Mouse (Mus musculus): ENCODE measurements around the gene Cenpm. TPM values are rescaled to one million over a fixed set of nuclear protein-coding genes. Genes with fewer than 3 reads are reported as not detected.

The Cenpm gene
- polyA plus RNA-seq, 1 experiment from 2014 or later = 45.5 TPM

GRCm38 (mm10) chr15:82210801-82211200 is 33.7 kb downstream of the Cenpm start:
- peaks cover 95% of the 10 kb centered on the region for H3K27me3 ChIP-seq (replicated peaks)
- H3K4me3 ChIP-seq = no peak overlapping the region

GRCm38 (mm10) chr15:82209295-82210050 is 35.1 kb downstream of the Cenpm start:
- Histone ChIP-seq H3K27ac (no peak overlapping the region), H3K9ac (no peak overlapping the region), H3K9me3 (no peaks in the 10 kb centered on the region), H3K36me3 (peaks cover 21% of the 10 kb centered on the region), H3K4me3 (no peak overlapping the region), H3K4me1 (peaks cover 36% of the 10 kb centered on the region), H3K27me3 (replicated peaks) (peaks cover 92% of the 10 kb centered on the region), H3K4me2 (replicated peaks) (no peak overlapping the region)
- ATAC-seq (ENCODE audit: low FRiP score, low read depth) = no peak
- 79% methylated on average over 13 of the region's 13 CpGs for WGBS

More at GRCm38 (mm10) chr15:82210801-82211200, 33.7 kb downstream of the Cenpm start:
- Histone ChIP-seq H3K36me3 (peaks cover 8% of the 10 kb centered on the region), H3K4me2 (replicated peaks) (no peak overlapping the region), H3K4me1 (peaks cover 36% of the 10 kb centered on the region), H3K9ac (no peak overlapping the region), H3K9me3 (no peaks in the 10 kb centered on the region), H3K27ac (no peak overlapping the region)
- ATAC-seq (ENCODE audit: low FRiP score, low read depth) = no peak
- WGBS = 35% methylated on average over 1 of the region's 1 CpGs

- Histone ChIP-seq H3K9ac (no peak overlapping the region), H3K4me3 (no peak overlapping the region), H3K9me3 (no peaks in the 10 kb centered on the region), H3K36me3 (peaks cover 33% of the 10 kb centered on the region), H3K27ac (no peak overlapping the region), H3K4me1 (peaks cover 36% of the 10 kb centered on the region), H3K27me3 (replicated peaks) (peaks cover 82% of the 10 kb centered on the region), H3K4me2 (replicated peaks) (no peak overlapping the region)
- ATAC-seq (ENCODE audit: low FRiP score, low read depth) = no peak
- 83% methylated on average over 8 of the region's 8 CpGs for WGBS
Observed at GRCm38 (mm10) chr15:82208307-82208706, 36.2 kb downstream of the Cenpm start.

GRCm38 (mm10) chr15:82207504-82208219 is 36.9 kb downstream of the Cenpm start:
- Histone ChIP-seq H3K27me3 (replicated peaks) (peaks cover 76% of the 10 kb centered on the region), H3K27ac (no peak overlapping the region), H3K4me2 (replicated peaks) (peak overlapping the region; percentile 23), H3K9me3 (no peaks in the 10 kb centered on the region), H3K9ac (no peak overlapping the region), H3K4me1 (peaks cover 33% of the 10 kb centered on the region), H3K36me3 (peaks cover 39% of the 10 kb centered on the region), H3K4me3 (no peak overlapping the region)
- WGBS = 18% methylated on average over 30 of the region's 30 CpGs
- no peak for ATAC-seq (ENCODE audit: low FRiP score, low read depth)

- 11% methylated on average over 34 of the region's 34 CpGs for WGBS
- H3K27me3 ChIP-seq (replicated peaks) = peaks cover 70% of the 10 kb centered on the region
- no peak overlapping the region for H3K9ac ChIP-seq
- no peaks in the 10 kb centered on the region for H3K9me3 ChIP-seq
- H3K4me2 ChIP-seq (replicated peaks) = peak overlapping the region; percentile 23
- peaks cover 45% of the 10 kb centered on the region for H3K36me3 ChIP-seq
- no peak overlapping the region for H3K4me3 ChIP-seq
- no peak overlapping the region for H3K27ac ChIP-seq
- ATAC-seq (ENCODE audit: low FRiP score, low read depth) = no peak
- peaks cover 27% of the 10 kb centered on the region for H3K4me1 ChIP-seq
Observed at GRCm38 (mm10) chr15:82207105-82207459, 37.5 kb downstream of the Cenpm start.

- Histone ChIP-seq H3K4me2 (replicated peaks) (peak overlapping the region; percentile 23; the same call in 1 of the 2 replicates), H3K9ac (no peak overlapping the region), H3K4me1 (peaks cover 22% of the 10 kb centered on the region), H3K36me3 (peaks cover 50% of the 10 kb centered on the region), H3K27ac (no peak overlapping the region), H3K4me3 (no peak overlapping the region), H3K9me3 (no peaks in the 10 kb centered on the region), H3K27me3 (replicated peaks) (peaks cover 64% of the 10 kb centered on the region)
- ATAC-seq (ENCODE audit: low FRiP score, low read depth) = peak; percentile 38; the same call in 1 of the 2 replicates
- WGBS = 61% methylated on average over 9 of the region's 9 CpGs
Observed at GRCm38 (mm10) chr15:82206365-82207104, 38.0 kb downstream of the Cenpm start.

- Histone ChIP-seq H3K9me3 (no peaks in the 10 kb centered on the region), H3K36me3 (peaks cover 65% of the 10 kb centered on the region), H3K27me3 (replicated peaks) (peaks cover 47% of the 10 kb centered on the region), H3K4me2 (replicated peaks) (no peak overlapping the region), H3K4me1 (peaks cover 20% of the 10 kb centered on the region), H3K9ac (no peak overlapping the region), H3K27ac (no peak overlapping the region), H3K4me3 (no peak overlapping the region)
- ATAC-seq (ENCODE audit: low FRiP score, low read depth) = no peak
- 62% methylated on average over 10 of the region's 10 CpGs for WGBS
Observed at GRCm38 (mm10) chr15:82204680-82205371, 39.7 kb downstream of the Cenpm start.

GRCm38 (mm10) chr15:82203611-82204351 is 40.8 kb downstream of the Cenpm start:
- no peak overlapping the region for H3K4me2 ChIP-seq (replicated peaks)
- peaks cover 20% of the 10 kb centered on the region for H3K4me1 ChIP-seq
- peaks cover 39% of the 10 kb centered on the region for H3K27me3 ChIP-seq (replicated peaks)
- H3K9ac ChIP-seq = no peak overlapping the region; the same call in 1 of the 2 replicates
- no peaks in the 10 kb centered on the region for H3K9me3 ChIP-seq
- WGBS = 82% methylated on average over 20 of the region's 20 CpGs
- ATAC-seq (ENCODE audit: low FRiP score, low read depth) = no peak
- H3K27ac ChIP-seq = peak overlapping the region; percentile 26; the same call in 1 of the 2 replicates
- H3K36me3 ChIP-seq = peaks cover 76% of the 10 kb centered on the region
- no peak overlapping the region for H3K4me3 ChIP-seq

- Histone ChIP-seq H3K27ac (no peak overlapping the region), H3K4me2 (replicated peaks) (no peak overlapping the region), H3K27me3 (replicated peaks) (peaks cover 33% of the 10 kb centered on the region), H3K4me1 (peaks cover 20% of the 10 kb centered on the region), H3K9me3 (no peaks in the 10 kb centered on the region), H3K36me3 (peaks cover 83% of the 10 kb centered on the region), H3K4me3 (no peak overlapping the region), H3K9ac (no peak overlapping the region)
- WGBS = 97% methylated on average over 10 of the region's 10 CpGs
- ATAC-seq (ENCODE audit: low FRiP score, low read depth) = no peak
Observed at GRCm38 (mm10) chr15:82203090-82203489, 41.5 kb downstream of the Cenpm start.

- Histone ChIP-seq H3K4me3 (no peak overlapping the region), H3K9ac (no peak overlapping the region), H3K9me3 (no peaks in the 10 kb centered on the region), H3K27me3 (replicated peaks) (peaks cover 23% of the 10 kb centered on the region), H3K4me2 (replicated peaks) (no peak overlapping the region), H3K27ac (no peak overlapping the region), H3K36me3 (peaks cover 93% of the 10 kb centered on the region), H3K4me1 (peaks cover 11% of the 10 kb centered on the region)
- WGBS = 87% methylated on average over 6 of the region's 6 CpGs
- ATAC-seq (ENCODE audit: low FRiP score, low read depth) = no peak
Observed at GRCm38 (mm10) chr15:82202086-82202485, 42.5 kb downstream of the Cenpm start.

GRCm38 (mm10) chr15:82199546-82199945 is 45.0 kb downstream of the Cenpm start:
- H3K36me3 ChIP-seq = peaks cover 98% of the 10 kb centered on the region
- WGBS = 89% methylated on average over 12 of the region's 12 CpGs
- H3K4me1 ChIP-seq = no peaks in the 10 kb centered on the region
- no peaks in the 10 kb centered on the region for H3K27me3 ChIP-seq (replicated peaks)
- H3K9ac ChIP-seq = no peak overlapping the region
- no peak overlapping the region for H3K4me3 ChIP-seq
- no peak for ATAC-seq (ENCODE audit: low FRiP score, low read depth)
- H3K4me2 ChIP-seq (replicated peaks) = no peak overlapping the region
- H3K9me3 ChIP-seq = no peaks in the 10 kb centered on the region
- no peak overlapping the region for H3K27ac ChIP-seq
